Mouse (Mus musculus): ENCODE data around the gene Spsb2. TPM values are rescaled to one million over a fixed set of nuclear protein-coding genes. Genes with fewer than 3 reads are reported as not detected.

The Spsb2 gene
- polyA plus RNA-seq, 1 experiment from 2014 or later: 8.6 TPM

DNA sequence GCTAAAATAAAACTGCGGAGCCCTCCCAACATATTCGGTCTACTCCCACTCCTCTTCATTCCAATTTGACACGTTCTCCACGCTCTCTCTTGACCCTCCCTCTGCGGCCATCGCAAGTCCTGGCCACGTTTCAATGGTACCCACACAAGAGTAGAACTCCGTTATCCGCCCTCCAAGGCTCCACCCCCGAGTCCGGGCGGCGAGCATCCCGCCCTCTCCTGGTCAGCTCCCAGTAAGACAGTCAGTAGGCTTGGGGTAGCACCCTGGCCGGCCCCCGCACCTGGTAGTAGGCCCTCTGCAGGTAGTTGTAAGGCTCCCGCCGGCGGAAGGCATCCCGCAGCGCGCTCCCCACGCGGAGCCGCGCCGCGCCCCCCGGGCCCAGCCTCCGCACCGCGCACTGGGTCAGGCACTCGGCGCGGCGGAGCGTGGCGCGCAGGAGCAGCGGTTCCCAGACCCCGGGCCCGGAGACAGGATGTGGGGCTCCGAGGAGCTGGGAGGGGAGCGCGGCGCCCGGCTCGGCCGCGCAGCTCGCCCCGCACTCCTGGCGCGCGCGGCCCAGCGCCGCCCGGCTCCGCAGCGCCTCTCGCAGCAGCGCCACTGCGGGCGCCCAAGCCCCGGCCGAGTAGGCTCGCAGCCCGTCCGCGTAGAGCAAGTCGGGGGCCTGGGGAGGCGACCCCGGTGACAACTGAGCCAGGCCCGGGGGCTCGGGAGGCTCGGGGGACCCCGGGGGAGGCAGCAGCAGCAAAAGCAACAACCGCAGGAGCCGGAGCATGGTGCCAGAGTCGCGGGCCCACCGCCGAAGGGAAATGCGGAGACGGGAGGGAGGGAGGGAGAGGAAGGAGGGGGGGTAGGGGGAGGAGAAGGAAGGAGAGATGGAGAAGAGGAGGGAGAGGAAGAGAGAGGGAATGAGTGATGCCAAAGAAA lies 48.7 kb downstream of the Spsb2 start, which contains the start of gene P3h3:
TSS of gene P3h3 (minus strand) at position 837 of the 924 bp plus-strand sequence.
- Histone ChIP-seq H3K4me1 (ENCODE audit: control insufficient read depth, low read depth, low read length) (peaks cover 2% of the 10 kb centered on the region), H3K9me3 (replicated peaks; ENCODE audit: control insufficient read depth, low read length) (no peaks in the 10 kb centered on the region), H3K9ac (ENCODE audit: low read depth, low read length) (peak within 1 kb of the TSS; percentile 47; the same call in 1 of the 2 replicates), H3K4me2 (ENCODE audit: low read depth, low read length) (peak within 1 kb of the TSS; percentile 68), H3K27ac (ENCODE audit: low read length) (no peak within 1 kb of the TSS), H3K27me3 (ENCODE audit: control insufficient read depth, insufficient read depth, low read depth, low read length) (peaks cover 62% of the 10 kb centered on the region), H3K36me3 (ENCODE audit: control insufficient read depth, insufficient read depth) (no peaks in the 10 kb centered on the region), H3K4me3 (ENCODE audit: low read depth, low read length) (peak within 1 kb of the TSS; percentile 59)
- ATAC-seq (ENCODE audit: low read depth): peak; percentile 45; the same call in 1 of the 2 replicates
- WGBS (ENCODE audit: insufficient replicate concordance): under 1% methylated on average over 86 of the region's 86 CpGs

DNA sequence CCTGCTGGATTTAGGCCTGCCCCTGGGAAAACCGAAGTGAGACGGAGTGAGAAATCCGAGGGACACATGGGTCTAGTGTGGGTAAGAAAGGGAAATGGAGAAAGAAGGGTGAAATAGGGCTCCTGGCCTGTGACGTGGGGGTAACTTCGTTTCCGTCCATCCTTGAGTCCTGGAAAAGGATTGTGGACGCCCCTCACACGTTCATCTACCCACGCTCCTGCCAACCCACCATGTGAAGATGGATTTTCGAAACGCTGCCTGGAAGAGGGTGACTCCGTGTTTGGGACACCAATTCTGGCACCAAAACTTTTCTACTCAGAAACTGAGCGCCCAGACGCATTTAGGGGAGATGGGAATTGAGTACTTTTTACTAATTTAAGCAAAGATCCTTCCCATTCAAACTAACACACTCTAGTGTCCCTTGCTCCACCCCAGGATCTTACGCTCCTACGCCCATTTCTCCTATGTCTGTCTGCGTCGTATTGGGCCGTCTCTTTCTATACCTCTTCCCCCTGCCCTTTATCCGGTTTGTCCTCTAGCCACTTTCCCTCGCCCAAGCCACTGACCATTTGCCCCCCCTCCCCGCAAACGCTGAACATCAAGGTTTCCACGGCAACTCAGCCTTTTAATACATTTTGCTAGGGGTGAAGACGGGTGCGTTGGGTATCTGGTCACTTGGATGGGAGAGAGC lies 49.5 kb downstream of the Spsb2 start:
- 28% methylated on average over 26 of the region's 26 CpGs for WGBS (ENCODE audit: insufficient replicate concordance)

DNA sequence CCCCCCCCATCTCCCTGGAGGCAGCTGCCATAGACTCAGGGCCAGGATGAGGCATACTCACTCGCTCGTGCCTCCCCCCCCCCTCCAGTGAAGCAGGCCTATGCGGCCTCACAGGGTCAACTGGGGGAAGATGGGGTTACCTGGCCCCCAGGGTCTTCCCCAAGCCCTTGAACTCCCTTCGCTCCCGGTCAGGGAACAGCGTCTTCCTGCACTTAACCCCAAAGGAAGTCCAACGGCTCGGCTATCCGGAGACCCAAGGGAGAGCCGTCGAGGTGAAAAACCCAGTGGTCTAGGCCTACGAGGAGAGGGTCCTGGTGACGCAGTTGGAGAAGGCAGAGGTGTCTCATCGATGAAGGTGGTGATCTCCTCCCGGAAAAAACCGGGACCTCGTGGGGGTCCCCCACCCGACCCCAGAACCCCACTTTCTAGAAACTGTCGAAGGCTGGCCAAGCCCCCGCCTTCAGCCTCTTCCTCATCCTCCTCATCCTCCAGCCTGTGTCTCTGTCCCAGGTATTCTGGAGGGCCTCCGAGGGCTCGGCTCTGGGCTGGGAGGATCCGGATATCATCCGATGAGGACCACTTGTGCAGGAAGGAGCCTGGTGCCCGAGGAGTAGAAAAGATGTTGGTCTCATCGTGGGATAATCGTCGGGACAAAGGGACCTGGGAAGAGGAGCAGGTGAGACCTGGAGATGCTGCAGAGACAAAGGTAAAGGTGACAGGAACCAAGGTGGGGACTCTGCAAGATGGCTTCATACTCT lies 50.3 kb downstream of the Spsb2 start:
- no peaks in the 10 kb centered on the region for H3K36me3 ChIP-seq (ENCODE audit: control insufficient read depth, insufficient read depth)
- no peak overlapping the region for H3K4me3 ChIP-seq (ENCODE audit: low read depth, low read length)
- H3K4me2 ChIP-seq (ENCODE audit: low read depth, low read length): no peak overlapping the region
- peaks cover 78% of the 10 kb centered on the region for H3K27me3 ChIP-seq (ENCODE audit: control insufficient read depth, insufficient read depth, low read depth, low read length)
- no peak overlapping the region for H3K27ac ChIP-seq (ENCODE audit: low read length)
- WGBS (ENCODE audit: insufficient replicate concordance): 61% methylated on average over 28 of the region's 28 CpGs
- no peaks in the 10 kb centered on the region for H3K9me3 ChIP-seq (replicated peaks; ENCODE audit: control insufficient read depth, low read length)
- H3K4me1 ChIP-seq (ENCODE audit: control insufficient read depth, low read depth, low read length): peaks cover 6% of the 10 kb centered on the region
- no peak overlapping the region for H3K9ac ChIP-seq (ENCODE audit: low read depth, low read length)
- no peak for ATAC-seq (ENCODE audit: low read depth)

More for the DNA sequence above, 49.5 kb downstream of the Spsb2 start:
- ATAC-seq (ENCODE audit: low read depth): no peak
- Histone ChIP-seq H3K36me3 (ENCODE audit: control insufficient read depth, insufficient read depth) (no peaks in the 10 kb centered on the region), H3K4me2 (ENCODE audit: low read depth, low read length) (peak overlapping the region; percentile 68; the same call in 1 of the 2 replicates), H3K27me3 (ENCODE audit: control insufficient read depth, insufficient read depth, low read depth, low read length) (peaks cover 70% of the 10 kb centered on the region), H3K9me3 (replicated peaks; ENCODE audit: control insufficient read depth, low read length) (no peaks in the 10 kb centered on the region), H3K4me1 (ENCODE audit: control insufficient read depth, low read depth, low read length) (peaks cover 2% of the 10 kb centered on the region), H3K27ac (ENCODE audit: low read length) (no peak overlapping the region), H3K9ac (ENCODE audit: low read depth, low read length) (no peak overlapping the region), H3K4me3 (ENCODE audit: low read depth, low read length) (peak overlapping the region; percentile 59; the same call in 1 of the 2 replicates)

DNA sequence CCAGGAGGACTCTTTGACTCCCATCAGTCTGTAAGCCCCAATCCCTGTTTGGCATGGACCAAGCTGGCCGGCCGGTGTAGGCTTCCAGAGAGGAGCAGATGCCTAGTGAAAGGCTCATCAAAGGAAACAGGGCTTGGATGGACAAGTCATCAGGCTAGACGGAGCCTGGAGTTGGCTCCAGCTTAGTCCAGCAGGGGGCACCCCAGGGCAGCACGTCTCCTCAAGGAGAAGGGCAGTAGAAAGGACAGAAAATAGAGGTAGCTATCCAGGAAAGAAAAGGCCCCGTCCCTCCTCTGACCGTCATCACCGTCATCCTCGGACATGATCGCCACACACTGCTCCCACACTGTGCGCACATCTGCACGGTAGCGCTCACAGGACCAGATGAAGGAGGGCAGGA lies 51.3 kb downstream of the Spsb2 start:
- Histone ChIP-seq H3K4me1 (ENCODE audit: control insufficient read depth, low read depth, low read length) (peaks cover 5% of the 10 kb centered on the region; the same call in 1 of the 2 replicates), H3K27ac (ENCODE audit: low read length) (no peak overlapping the region), H3K9me3 (replicated peaks; ENCODE audit: control insufficient read depth, low read length) (no peaks in the 10 kb centered on the region), H3K4me3 (ENCODE audit: low read depth, low read length) (no peak overlapping the region), H3K27me3 (ENCODE audit: control insufficient read depth, insufficient read depth, low read depth, low read length) (peaks cover 84% of the 10 kb centered on the region), H3K4me2 (ENCODE audit: low read depth, low read length) (no peak overlapping the region), H3K9ac (ENCODE audit: low read depth, low read length) (no peak overlapping the region), H3K36me3 (ENCODE audit: control insufficient read depth, insufficient read depth) (no peaks in the 10 kb centered on the region)
- WGBS (ENCODE audit: insufficient replicate concordance): 3% methylated on average over 12 of the region's 12 CpGs
- no peak for ATAC-seq (ENCODE audit: low read depth)

Other genes with a start within 250 kb of the Spsb2 start
- not detected in 2 replicates for gene C1rb, start 238.4 kb upstream of the Spsb2 start, polyA plus RNA-seq (2015; fragmentation: Nextera tagmentation; extraction: Ambion mirVana)
- 0.04 TPM in 1 of 2 replicates, not detected in the other for gene C1s2, start 172.6 kb upstream of the Spsb2 start, polyA plus RNA-seq (2015; fragmentation: Nextera tagmentation; extraction: Ambion mirVana)
- 80.1 and 88.6 TPM in 2 replicates for gene Lpcat3, start 145.6 kb upstream of the Spsb2 start, polyA plus RNA-seq (2015; fragmentation: Nextera tagmentation; extraction: Ambion mirVana)
- 105 and 121 TPM in 2 replicates for gene Emg1, start 96.5 kb upstream of the Spsb2 start, polyA plus RNA-seq (2015; fragmentation: Nextera tagmentation; extraction: Ambion mirVana)
- gene Phb2, start 96.3 kb upstream of the Spsb2 start, polyA plus RNA-seq (2015; fragmentation: Nextera tagmentation; extraction: Ambion mirVana): 206 and 214 TPM in 2 replicates
- gene Ptpn6, start 69.9 kb upstream of the Spsb2 start, polyA plus RNA-seq (2015; fragmentation: Nextera tagmentation; extraction: Ambion mirVana): 38.2 and 38.3 TPM in 2 replicates
- gene Grcc10, start 67.3 kb upstream of the Spsb2 start, polyA plus RNA-seq (2015; fragmentation: Nextera tagmentation; extraction: Ambion mirVana): 80.7 and 83.6 TPM in 2 replicates
- gene Gm45234, start 52.6 kb upstream of the Spsb2 start, polyA plus RNA-seq (2015; fragmentation: Nextera tagmentation; extraction: Ambion mirVana): not detected in 2 replicates
- gene Atn1, start 52.1 kb upstream of the Spsb2 start, polyA plus RNA-seq (2015; fragmentation: Nextera tagmentation; extraction: Ambion mirVana): 1.3 and 1.7 TPM in 2 replicates
- gene Eno2, start 39.0 kb upstream of the Spsb2 start, polyA plus RNA-seq (2015; fragmentation: Nextera tagmentation; extraction: Ambion mirVana): 0.40 and 0.43 TPM in 2 replicates
- gene Lrrc23, start 28.9 kb upstream of the Spsb2 start, polyA plus RNA-seq (2015; fragmentation: Nextera tagmentation; extraction: Ambion mirVana): not detected in 2 replicates
- gene Tpi1, start 5.6 kb downstream of the Spsb2 start, polyA plus RNA-seq (2015; fragmentation: Nextera tagmentation; extraction: Ambion mirVana): 450 and 452 TPM in 2 replicates
- gene Usp5, start 20.8 kb downstream of the Spsb2 start, polyA plus RNA-seq (2015; fragmentation: Nextera tagmentation; extraction: Ambion mirVana): 50.0 and 52.7 TPM in 2 replicates
- 171 and 180 TPM in 2 replicates for gene Cdca3, start 20.9 kb downstream of the Spsb2 start, polyA plus RNA-seq (2015; fragmentation: Nextera tagmentation; extraction: Ambion mirVana)
- gene Gnb3, start 31.6 kb downstream of the Spsb2 start, polyA plus RNA-seq (2015; fragmentation: Nextera tagmentation; extraction: Ambion mirVana): 0.13 and 0.31 TPM in 2 replicates
- 0.62 and 0.76 TPM in 2 replicates for gene P3h3, start 49.1 kb downstream of the Spsb2 start, polyA plus RNA-seq (2015; fragmentation: Nextera tagmentation; extraction: Ambion mirVana)
- 0.02 TPM in 1 of 2 replicates, not detected in the other for gene Gpr162, start 55.3 kb downstream of the Spsb2 start, polyA plus RNA-seq (2015; fragmentation: Nextera tagmentation; extraction: Ambion mirVana)
- 0.11 and 0.14 TPM in 2 replicates for gene Cd4, start 79.6 kb downstream of the Spsb2 start, polyA plus RNA-seq (2015; fragmentation: Nextera tagmentation; extraction: Ambion mirVana)
- gene Lag3, start 103.0 kb downstream of the Spsb2 start, polyA plus RNA-seq (2015; fragmentation: Nextera tagmentation; extraction: Ambion mirVana): 0.12 and 0.15 TPM in 2 replicates
- 42.3 and 49.6 TPM in 2 replicates for gene Ptms, start 111.4 kb downstream of the Spsb2 start, polyA plus RNA-seq (2015; fragmentation: Nextera tagmentation; extraction: Ambion mirVana)
- 103 and 110 TPM in 2 replicates for gene Mlf2, start 122.7 kb downstream of the Spsb2 start, polyA plus RNA-seq (2015; fragmentation: Nextera tagmentation; extraction: Ambion mirVana)
- 44.4 and 49.6 TPM in 2 replicates for gene Cops7a, start 156.9 kb downstream of the Spsb2 start, polyA plus RNA-seq (2015; fragmentation: Nextera tagmentation; extraction: Ambion mirVana)
- gene Pianp, start 188.0 kb downstream of the Spsb2 start, polyA plus RNA-seq (2015; fragmentation: Nextera tagmentation; extraction: Ambion mirVana): 0.05 and 0.11 TPM in 2 replicates
- gene Zfp384, start 200.5 kb downstream of the Spsb2 start, polyA plus RNA-seq (2015; fragmentation: Nextera tagmentation; extraction: Ambion mirVana): 3.5 and 3.6 TPM in 2 replicates
- gene Ing4, start 231.1 kb downstream of the Spsb2 start, polyA plus RNA-seq (2015; fragmentation: Nextera tagmentation; extraction: Ambion mirVana): 27.6 and 32.4 TPM in 2 replicates
- gene Acrbp, start 241.0 kb downstream of the Spsb2 start, polyA plus RNA-seq (2015; fragmentation: Nextera tagmentation; extraction: Ambion mirVana): 2.0 and 4.5 TPM in 2 replicates